Comparison of ENCODE assay signal across 18 mouse cellular contexts in genomic region chr5:119795376-119795775, GRCm38 (mm10). TPM values are rescaled to one million over a fixed set of nuclear protein-coding genes. Genes with fewer than 3 reads are reported as not detected.
"Had no signal": no experiment of that assay in that cellular context is flagged by ENCODE, and none has a peak within 500 bp of the region (broad histone marks: within the 10 kb centered on the region; RNA-seq: fewer than 3 reads in every experiment).

No protein-coding gene starts in this region.

- H3K9ac ChIP-seq: liver, embryonic 14.5 days; neural tube, embryonic 15.5 days had no signal

- H3K4me1 ChIP-seq: neural tube, embryonic 15.5 days had no signal

- H3K36me3 ChIP-seq: midbrain, embryonic 10.5 days; neural tube, embryonic 15.5 days had no signal

- H3K9me3 ChIP-seq: midbrain, embryonic 10.5 days; neural tube, embryonic 15.5 days had no signal

- H3K4me2 ChIP-seq: neural tube, embryonic 15.5 days had no signal

- H3K27ac ChIP-seq: liver, embryonic 14.5 days; midbrain, embryonic 10.5 days; neural tube, embryonic 15.5 days had no signal

- H3K4me3 ChIP-seq: midbrain, embryonic 10.5 days; myocyte; neural tube, embryonic 15.5 days had no signal

- DNase-seq: kidney, postnatal 14 days; left cerebral cortex, postnatal 4 days; lung, adult 18-20 months; midbrain, embryonic 14.5 days; right cerebral cortex, adult 18-20 months; right cerebral cortex, postnatal 25 days; thymus, postnatal 4 days had no signal

RNA-seq across cellular contexts. Expression of gene Tbx5, which starts 37.1 kb away (rescaled TPM):
- total RNA-seq: layer of hippocampus, adult 8-10 months; layer of hippocampus, postnatal 14 days; left cerebral cortex, adult 18-20 months; left cerebral cortex, postnatal 10 days; left cerebral cortex, postnatal 4 days; liver, adult 2 months had no signal
- polyA plus RNA-seq: large intestine, adult 2 months; liver, adult 2 months; myocyte; small intestine, adult 2 months had no signal
